Mouse (Mus musculus) heart, embryonic 15.5 days (tissue): ENCODE results near the gene Aars2. TPM values are rescaled to one million over a fixed set of nuclear protein-coding genes. Genes with fewer than 3 reads are reported as not detected.
A peak's percentile ranks its signal among the peaks of the same experiment; 100 is the strongest.

Experiments used
- ATAC-seq: fragments of 200-750 bp; cut with Nextera tagmentation; replicated peaks from 2 replicates; pipeline ENCODE4 v1.8.0; 2017; ENCODE audit warnings: low read depth, moderate TSS enrichment; ENCODE audit not compliant: insufficient number of reproducible peaks, insufficient read depth, low FRiP score
- H3K27ac ChIP-seq: fragments of 300-500 bp; sonication (generic); 2 replicates; pipeline ENCODE4 v1.5.1; 2015; ENCODE audit warnings: mild to moderate bottlenecking, inconsistent platforms
- H3K27me3 ChIP-seq: fragments of 300-500 bp; sonication (generic); 2 replicates; pipeline ENCODE4 v1.6.1; 2015; ENCODE audit warnings: inconsistent platforms
- H3K36me3 ChIP-seq: fragments of 300-500 bp; sonication (generic); 2 replicates; pipeline ENCODE4 v1.6.1; 2015; ENCODE audit warnings: mild to moderate bottlenecking, inconsistent platforms
- H3K4me1 ChIP-seq: fragments of 300-500 bp; sonication (generic); replicated peaks from 2 replicates; pipeline ENCODE4 v1.6.1; 2015; ENCODE audit warnings: inconsistent platforms
- H3K4me2 ChIP-seq: fragments of 300-500 bp; sonication (generic); 2 replicates; pipeline ENCODE4 v1.6.1; 2015; ENCODE audit warnings: inconsistent platforms, mild to moderate bottlenecking, moderate library complexity
- H3K4me3 ChIP-seq: fragments of 300-500 bp; sonication (generic); 2 replicates; pipeline ENCODE4 v1.5.1; 2015; ENCODE audit warnings: mild to moderate bottlenecking, inconsistent platforms
- H3K9ac ChIP-seq: fragments of 300-500 bp; sonication (generic); 2 replicates; pipeline ENCODE4 v1.6.1; 2015; ENCODE audit warnings: mild to moderate bottlenecking, inconsistent platforms
- H3K9me3 ChIP-seq: fragments of 300-500 bp; sonication (generic); replicated peaks from 2 replicates; pipeline ENCODE4 v1.6.1; 2016; ENCODE audit warnings: inconsistent platforms
- WGBS: fragments of 180-500 bp; shearing (Covaris S2); methylation state at CpG from one replicate; pipeline ENCODE4 v1.1.7; 2015; ENCODE audit warnings: mixed read lengths; 5-methylcytosine and 5-hydroxymethylcytosine counted together
- polyA plus RNA-seq: library from polyadenylated mRNA; unstranded; fragments of >200 nt; fragmentation: Nextera tagmentation; extraction: Ambion mirVana; gene quantifications from 2 replicates; pipeline ENCODE4 v1.2.1, GENCODE M21; 2015

Aars2 gene
- polyA plus RNA-seq, 1 experiment from 2014 or later, result 19.2 TPM

DNA sequence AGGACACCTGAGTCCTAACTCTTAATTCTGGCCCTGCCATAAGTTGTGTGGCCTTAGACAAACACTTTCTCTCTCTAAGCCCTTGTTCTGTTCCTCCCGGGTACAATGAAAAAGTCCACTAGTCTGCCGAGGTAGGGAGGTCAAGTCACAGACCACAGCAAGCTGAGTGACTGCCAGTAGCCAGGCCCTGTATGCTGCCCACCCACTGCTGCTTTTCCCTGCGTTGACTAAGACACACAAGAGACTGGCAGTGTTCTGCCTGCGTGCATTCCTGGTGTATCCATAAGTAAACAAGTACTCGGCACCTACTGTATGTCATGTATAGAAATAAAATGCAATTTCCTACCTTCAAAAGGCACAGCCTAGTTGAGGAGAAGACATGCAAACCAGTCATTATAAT, 43.6 kb downstream of the Aars2 start:
- Histone ChIP-seq H3K27me3 (peaks cover 71% of the 10 kb centered on the region), H3K9ac (no peak overlapping the region)
- ATAC-seq, result no peak

DNA sequence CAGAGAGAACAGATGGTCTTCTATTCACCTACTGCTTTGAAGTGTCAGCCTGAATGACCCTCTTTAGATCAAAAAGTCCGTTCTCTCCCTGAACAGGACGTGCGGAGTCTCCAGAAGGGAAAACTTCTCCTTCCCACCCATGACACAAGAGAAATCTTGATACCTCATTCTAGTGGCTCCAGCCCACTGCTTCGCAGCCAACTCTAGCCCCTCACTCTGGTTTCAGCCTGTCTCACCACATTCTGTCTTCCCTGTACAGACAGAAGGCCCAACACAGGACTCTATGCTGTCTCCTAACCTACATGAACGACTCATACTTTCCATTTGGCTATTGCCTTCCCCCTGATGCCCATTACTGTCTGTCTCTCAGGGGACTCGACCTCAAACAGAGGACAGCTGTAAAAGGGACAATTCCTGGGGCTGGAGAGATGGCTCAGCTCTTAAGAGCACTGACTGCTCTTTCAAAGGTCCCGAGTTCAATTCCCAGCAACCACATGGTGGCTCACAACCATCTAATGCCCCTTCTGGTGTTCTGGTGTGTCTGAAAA, 44.7 kb downstream of the Aars2 start:
- Histone ChIP-seq H3K27me3 (peaks cover 62% of the 10 kb centered on the region), H3K4me1 (peaks cover 25% of the 10 kb centered on the region), H3K4me2 (no peak overlapping the region), H3K27ac (no peak overlapping the region), H3K4me3 (no peak overlapping the region), H3K9me3 (no peaks in the 10 kb centered on the region), H3K9ac (no peak overlapping the region), H3K36me3 (no peaks in the 10 kb centered on the region)
- WGBS, result 58% methylated on average over 7 of the region's 7 CpGs
- ATAC-seq, result no peak

More for the DNA sequence above, 43.6 kb downstream of the Aars2 start:
- no peak overlapping the region for H3K27ac ChIP-seq
- WGBS, result 32% methylated on average over 5 of the region's 5 CpGs
- H3K36me3 ChIP-seq, result no peaks in the 10 kb centered on the region
- peak overlapping the region; percentile 97 for H3K4me2 ChIP-seq
- H3K4me3 ChIP-seq, result 0 out of 2 replicates have a peak overlapping the region, but pooled peaks have one; percentile 62
- H3K4me1 ChIP-seq, result peaks cover 28% of the 10 kb centered on the region
- H3K9me3 ChIP-seq, result no peaks in the 10 kb centered on the region

DNA sequence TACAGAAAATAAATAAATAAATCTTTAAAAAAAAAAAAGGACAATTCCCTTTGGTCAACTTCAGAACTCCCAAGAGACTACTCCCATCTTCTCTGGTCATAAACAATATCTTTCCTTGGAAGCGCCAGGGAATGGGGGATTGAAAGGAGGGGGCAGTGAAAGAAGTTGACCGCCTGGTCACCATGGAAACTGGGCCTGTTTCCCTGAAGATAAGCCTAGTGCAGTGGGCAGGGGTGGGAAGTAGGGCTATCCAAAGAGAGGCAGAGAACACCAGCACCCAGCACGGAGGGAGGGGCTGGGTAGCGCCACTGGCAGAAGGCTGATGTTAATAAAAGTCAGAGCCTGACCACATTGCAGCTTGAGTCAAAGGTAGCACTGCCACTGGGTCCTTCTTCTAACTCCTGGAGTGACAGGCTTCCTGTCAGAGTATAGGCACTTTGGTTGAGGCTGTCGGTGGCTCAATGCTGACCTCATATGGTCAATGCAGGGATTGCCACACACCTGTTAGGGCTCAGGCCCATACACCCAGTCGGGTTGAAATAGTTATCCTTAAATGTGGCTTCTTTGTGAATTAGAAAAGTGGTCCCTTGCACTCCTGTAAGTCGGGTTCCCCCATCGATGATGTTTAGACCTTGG, 45.3 kb downstream of the Aars2 start:
- H3K4me2 ChIP-seq, result no peak overlapping the region
- no peak overlapping the region for H3K4me3 ChIP-seq
- H3K27me3 ChIP-seq, result peaks cover 62% of the 10 kb centered on the region
- no peaks in the 10 kb centered on the region for H3K9me3 ChIP-seq
- ATAC-seq, result no peak
- no peaks in the 10 kb centered on the region for H3K36me3 ChIP-seq
- WGBS, result 6% methylated on average over 8 of the region's 8 CpGs
- H3K9ac ChIP-seq, result no peak overlapping the region
- H3K27ac ChIP-seq, result no peak overlapping the region
- peaks cover 28% of the 10 kb centered on the region for H3K4me1 ChIP-seq

DNA sequence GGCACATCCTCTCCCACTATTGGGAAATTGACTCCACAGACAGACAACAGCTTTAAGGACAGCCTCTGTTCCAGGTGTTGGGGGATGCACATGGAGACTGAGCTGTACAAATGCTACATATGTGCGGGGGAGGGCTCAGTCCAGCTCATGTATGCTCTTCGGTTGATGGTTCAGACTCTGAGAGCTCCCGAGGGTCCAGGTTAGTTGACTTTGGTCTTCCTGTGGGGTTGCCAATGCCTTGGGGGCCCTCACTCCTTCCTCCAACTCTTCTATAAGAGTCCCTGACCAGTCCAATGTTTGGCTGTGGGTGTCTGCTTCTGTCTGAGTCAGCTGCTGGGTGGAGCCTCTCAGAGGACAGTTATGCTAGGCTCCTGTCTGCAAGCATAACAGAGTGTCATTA, 46.4 kb downstream of the Aars2 start:
- Histone ChIP-seq H3K36me3 (no peaks in the 10 kb centered on the region), H3K27ac (no peak overlapping the region), H3K4me1 (peaks cover 38% of the 10 kb centered on the region), H3K4me3 (no peak overlapping the region), H3K27me3 (peaks cover 55% of the 10 kb centered on the region), H3K4me2 (no peak overlapping the region), H3K9me3 (no peaks in the 10 kb centered on the region), H3K9ac (no peak overlapping the region)
- WGBS, result 78% methylated on average over 3 of the region's 3 CpGs
- ATAC-seq, result no peak

DNA sequence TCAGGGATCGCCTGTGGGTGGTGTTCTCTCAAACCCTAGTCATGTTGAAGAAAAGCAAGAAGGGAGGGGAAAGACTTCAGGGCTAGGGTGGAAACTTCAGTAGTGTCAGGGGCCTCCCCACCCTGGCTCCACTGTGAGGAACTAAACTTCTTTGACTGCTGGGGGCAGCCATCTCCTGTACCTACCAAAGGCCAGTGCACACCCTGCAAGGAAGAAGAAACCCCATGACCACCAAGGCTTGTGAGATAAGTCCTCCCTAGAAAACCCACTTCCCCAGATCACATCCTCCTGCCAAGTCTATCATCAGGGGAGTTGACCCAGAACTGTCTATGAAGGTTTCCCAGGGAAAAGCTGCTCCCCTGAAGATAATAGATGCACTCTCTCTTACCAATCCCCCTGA, 47.8 kb downstream of the Aars2 start:
- H3K9ac ChIP-seq, result no peak overlapping the region
- 39% methylated on average over 1 of the region's 1 CpGs for WGBS
- no peak for ATAC-seq
- H3K4me2 ChIP-seq, result no peak overlapping the region
- H3K27me3 ChIP-seq, result peaks cover 46% of the 10 kb centered on the region
- H3K4me1 ChIP-seq, result peaks cover 35% of the 10 kb centered on the region
- H3K4me3 ChIP-seq, result no peak overlapping the region
- no peak overlapping the region for H3K27ac ChIP-seq
- H3K9me3 ChIP-seq, result no peaks in the 10 kb centered on the region
- no peaks in the 10 kb centered on the region for H3K36me3 ChIP-seq

DNA sequence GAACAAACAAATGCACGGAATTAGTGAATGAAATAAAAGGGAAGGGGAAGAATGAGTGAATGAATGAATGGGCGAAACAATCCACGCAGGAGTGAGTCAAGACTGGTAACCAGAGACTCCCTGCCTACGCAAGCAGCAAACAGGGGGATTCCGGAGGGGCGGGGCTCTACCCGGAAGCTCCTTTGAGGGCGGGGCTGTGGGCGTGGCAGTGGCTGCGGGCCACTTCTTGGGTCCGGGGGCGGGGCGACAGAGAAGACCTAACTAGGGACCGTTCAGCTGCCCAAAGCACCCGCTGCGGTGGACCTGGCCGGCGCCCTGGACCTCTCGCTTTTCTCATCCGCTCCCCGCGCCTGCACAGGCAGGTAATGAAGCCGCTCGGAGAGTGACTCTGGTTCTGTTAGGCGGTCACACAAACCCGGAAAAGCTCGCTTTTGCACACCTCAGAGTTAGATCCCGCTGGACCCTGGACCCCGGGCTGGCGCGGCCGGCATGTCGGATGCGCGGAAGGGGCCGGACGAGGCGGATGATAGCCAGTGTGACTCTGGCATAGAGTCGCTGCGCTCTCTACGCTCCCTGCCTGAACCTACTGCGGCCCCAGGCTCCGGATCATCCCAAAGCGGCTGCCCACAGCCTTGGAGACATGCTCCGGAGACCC, 48.9 kb downstream of the Aars2 start, which contains the start of gene Nfkbie:
Nfkbie (plus strand) TSS at position 252 of the 655 bp plus-strand sequence.
- Histone ChIP-seq H3K4me3 (peak within 1 kb of the TSS; percentile 51), H3K9me3 (no peaks in the 10 kb centered on the region), H3K9ac (peak within 1 kb of the TSS; percentile 62), H3K4me1 (peaks cover 26% of the 10 kb centered on the region), H3K36me3 (no peaks in the 10 kb centered on the region), H3K4me2 (peak within 1 kb of the TSS; percentile 77), H3K27ac (no peak within 1 kb of the TSS), H3K27me3 (peaks cover 37% of the 10 kb centered on the region)
- ATAC-seq, result peak; percentile 84
- 0% methylated on average over 45 of the region's 45 CpGs for WGBS

DNA sequence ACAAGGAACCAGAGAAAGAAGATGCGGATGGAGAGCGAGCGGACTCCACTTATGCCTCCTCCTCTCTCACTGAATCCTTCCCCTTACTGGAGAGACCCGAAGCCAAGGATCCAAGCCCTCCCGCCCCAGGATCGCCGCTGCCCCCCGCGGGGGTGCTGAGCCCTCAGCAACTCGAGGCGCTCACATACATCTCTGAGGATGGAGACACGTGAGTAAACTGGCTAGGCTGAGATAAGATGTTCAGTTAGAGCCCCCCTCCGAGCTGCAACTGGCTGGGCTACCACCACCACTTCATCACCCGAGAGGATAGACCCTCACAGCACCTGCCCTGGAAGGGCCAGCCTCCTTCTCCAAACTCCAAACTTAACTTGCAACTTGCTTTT, 49.5 kb downstream of the Aars2 start:
- peak overlapping the region; percentile 51 for H3K4me3 ChIP-seq
- H3K36me3 ChIP-seq, result no peaks in the 10 kb centered on the region
- peaks cover 33% of the 10 kb centered on the region for H3K27me3 ChIP-seq
- no peaks in the 10 kb centered on the region for H3K9me3 ChIP-seq
- peak overlapping the region; percentile 62 for H3K9ac ChIP-seq
- peaks cover 26% of the 10 kb centered on the region for H3K4me1 ChIP-seq
- WGBS, result 1% methylated on average over 14 of the region's 14 CpGs
- no peak overlapping the region for H3K27ac ChIP-seq
- H3K4me2 ChIP-seq, result peak overlapping the region; percentile 77
- ATAC-seq, result no peak

DNA sequence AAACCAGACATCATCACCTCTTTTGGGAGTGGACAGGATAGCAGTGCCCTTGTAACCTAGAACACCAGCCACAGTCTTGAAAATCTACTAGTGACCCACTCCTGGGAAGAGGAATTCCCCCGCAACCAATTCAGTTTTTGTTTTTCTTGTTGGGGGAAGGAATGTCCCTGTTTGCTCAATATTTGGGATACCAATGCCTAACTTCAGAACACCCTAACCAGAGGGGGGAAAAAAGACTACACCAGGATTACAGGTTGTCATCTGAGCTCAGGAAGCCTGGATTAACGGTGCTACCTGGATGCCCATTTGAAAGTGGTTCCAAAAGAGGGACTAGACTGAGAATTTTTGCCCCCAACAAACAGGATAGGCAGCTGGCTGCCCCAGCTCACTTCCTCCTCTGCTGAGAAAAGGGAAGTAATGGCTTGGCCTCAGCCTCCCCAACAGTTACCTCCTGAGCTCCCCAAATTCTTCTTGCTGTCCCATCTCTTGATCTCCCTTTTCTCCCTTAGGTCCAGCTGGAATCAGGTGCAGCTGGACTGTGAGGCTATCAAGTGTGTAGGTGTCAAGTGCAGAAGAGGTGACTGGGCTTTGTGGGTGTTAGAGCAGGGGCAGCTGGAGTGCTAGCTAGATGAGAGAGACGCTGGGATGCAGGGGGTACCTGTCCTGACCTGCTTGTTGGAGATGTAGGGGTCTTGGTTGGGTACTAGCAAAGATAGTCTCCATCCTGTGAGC, 50.0 kb downstream of the Aars2 start:
- WGBS, result 57% methylated on average over 3 of the region's 3 CpGs
- peaks cover 28% of the 10 kb centered on the region for H3K27me3 ChIP-seq
- no peaks in the 10 kb centered on the region for H3K9me3 ChIP-seq
- peak overlapping the region; percentile 77 for H3K4me2 ChIP-seq
- peak overlapping the region; percentile 62; the same call in 1 of the 2 replicates for H3K9ac ChIP-seq
- peak overlapping the region; percentile 51 for H3K4me3 ChIP-seq
- H3K27ac ChIP-seq, result no peak overlapping the region
- peaks cover 26% of the 10 kb centered on the region for H3K4me1 ChIP-seq
- H3K36me3 ChIP-seq, result no peaks in the 10 kb centered on the region
- ATAC-seq, result no peak

DNA sequence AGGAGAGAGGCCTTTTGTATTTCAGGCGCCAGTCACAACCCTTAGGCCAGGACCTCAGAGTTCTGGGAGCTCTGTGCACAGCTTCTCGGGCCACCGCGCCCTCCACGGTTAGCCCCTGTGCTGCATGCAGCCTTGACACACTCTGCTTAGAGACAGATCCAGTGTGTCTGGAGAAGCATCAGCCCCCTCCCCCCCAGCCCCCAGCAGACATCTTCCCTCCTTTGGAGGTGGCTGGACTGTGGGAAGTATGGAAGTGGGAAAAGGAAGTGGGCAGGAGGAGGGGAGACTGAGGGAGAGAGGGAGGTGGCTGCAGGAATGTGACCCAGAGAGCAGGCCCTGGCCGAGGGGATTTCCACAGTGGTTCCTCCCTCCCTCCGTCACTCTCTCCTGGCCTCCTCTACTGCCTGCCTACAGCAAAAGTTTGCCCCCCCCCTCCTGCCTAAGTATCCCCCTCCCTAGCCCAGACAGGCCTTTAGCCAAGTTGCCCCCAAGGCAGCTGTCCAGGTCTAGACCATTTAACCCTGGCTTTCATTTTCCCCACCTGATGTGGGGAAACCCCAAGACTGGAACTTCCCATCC, 50.7 kb downstream of the Aars2 start:
- Histone ChIP-seq H3K27me3 (peaks cover 25% of the 10 kb centered on the region), H3K36me3 (no peaks in the 10 kb centered on the region), H3K27ac (no peak overlapping the region), H3K4me2 (peak overlapping the region; percentile 77), H3K4me3 (peak overlapping the region; percentile 51), H3K9me3 (no peaks in the 10 kb centered on the region), H3K9ac (no peak overlapping the region), H3K4me1 (peaks cover 23% of the 10 kb centered on the region)
- no peak for ATAC-seq
- 54% methylated on average over 7 of the region's 7 CpGs for WGBS

DNA sequence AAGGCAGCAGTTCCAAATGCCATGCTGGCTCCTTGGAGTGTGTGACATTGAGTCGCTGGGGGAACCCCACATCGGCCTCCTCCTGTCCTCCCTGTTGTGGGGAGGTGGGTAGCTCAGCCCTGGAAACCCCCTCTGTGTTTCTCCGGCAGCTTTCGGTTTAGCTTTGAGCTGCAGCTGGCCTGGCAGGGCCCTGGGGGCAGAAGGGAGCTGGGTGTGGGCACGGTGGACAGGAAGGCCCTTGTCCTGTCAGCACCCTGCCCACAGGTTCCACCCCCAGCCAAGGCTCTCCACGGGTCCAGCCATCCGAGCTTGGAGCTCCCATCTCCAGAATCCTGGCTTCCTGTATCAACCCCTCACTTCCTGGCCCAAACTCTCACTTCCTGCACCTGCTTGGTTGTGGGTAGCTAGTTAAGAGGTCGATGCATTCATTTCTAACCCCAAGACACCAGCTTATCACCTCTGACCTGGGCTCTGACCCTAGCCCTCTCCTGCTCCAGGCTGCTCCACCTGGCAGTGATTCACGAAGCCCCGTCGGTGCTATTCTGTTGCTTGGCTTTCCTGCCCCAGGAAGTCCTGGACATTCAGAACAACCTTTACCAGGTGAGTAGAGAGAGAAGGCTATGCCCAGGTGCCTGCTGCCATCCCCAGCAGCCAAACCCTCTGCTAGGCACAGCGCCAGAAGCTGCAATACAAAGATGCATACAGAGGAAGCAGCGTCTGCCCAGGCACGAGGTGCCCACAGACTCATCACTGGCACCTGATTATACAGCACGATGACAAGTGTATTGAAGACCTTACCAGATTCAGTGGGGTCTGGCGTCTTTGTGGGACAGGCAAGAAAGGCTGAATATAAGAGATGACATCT, 51.6 kb downstream of the Aars2 start:
- H3K27ac ChIP-seq, result no peak overlapping the region
- H3K4me3 ChIP-seq, result peak overlapping the region; percentile 51; the same call in 1 of the 2 replicates
- 60% methylated on average over 16 of the region's 16 CpGs for WGBS
- H3K36me3 ChIP-seq, result no peaks in the 10 kb centered on the region
- ATAC-seq, result no peak
- H3K4me1 ChIP-seq, result peaks cover 25% of the 10 kb centered on the region
- H3K4me2 ChIP-seq, result peak overlapping the region; percentile 77
- peaks cover 25% of the 10 kb centered on the region for H3K27me3 ChIP-seq
- H3K9ac ChIP-seq, result no peak overlapping the region; the same call in 1 of the 2 replicates
- H3K9me3 ChIP-seq, result no peaks in the 10 kb centered on the region
